Mouse (Mus musculus) megakaryocyte, embryonic 14.5 days (primary cell): ENCODE measurements around the gene Tdrd1. TPM values are rescaled to one million over a fixed set of nuclear protein-coding genes. Genes with fewer than 3 reads are reported as not detected.
A peak's percentile ranks its signal among the peaks of the same experiment; 100 is the strongest.

Experiments
- H3K27me3 ChIP-seq: replicated peaks from 2 replicates; pipeline ENCODE3; 2012; ENCODE audit warnings: inconsistent platforms
- H3K36me3 ChIP-seq: replicated peaks from 2 replicates; pipeline ENCODE3; 2012; ENCODE audit warnings: low read length, inconsistent platforms, mixed read lengths
- H3K4me1 ChIP-seq: 2 replicates; pipeline ENCODE4 v1.6.1; 2012; ENCODE audit warnings: inconsistent platforms
- H3K4me3 ChIP-seq: replicated peaks from 2 replicates; pipeline ENCODE3; 2012; ENCODE audit warnings: moderate library complexity, mild to moderate bottlenecking, inconsistent platforms
- H3K9me3 ChIP-seq: 2 replicates; pipeline ENCODE4 v1.6.1; 2012; ENCODE audit warnings: inconsistent platforms
- FLI1 ChIP-seq: IDR thresholded peaks from 2 replicates; pipeline ENCODE4 v1.6.1; 2012; ENCODE audit warnings: low read length, inconsistent platforms, mixed read lengths
- GATA1 ChIP-seq: IDR thresholded peaks from 3 replicates; pipeline ENCODE4 v1.6.1; 2012; ENCODE audit warnings: mixed read lengths, low read length, inconsistent platforms, borderline replicate concordance
- polyA plus RNA-seq: library from polyadenylated mRNA; stranded (reverse); fragments of >175 nt; gene quantifications from 2 replicates; pipeline ENCODE4 v1.2.3, GENCODE M21; 2012; ENCODE audit warnings: low replicate concordance; ENCODE audit not compliant: insufficient read depth

The Tdrd1 gene
- polyA plus RNA-seq, 1 experiment, result not detected

- peaks cover 36% of the 10 kb centered on the region for H3K4me1 ChIP-seq
- H3K4me3 ChIP-seq, result peak overlapping the region; percentile 98
- peaks cover 11% of the 10 kb centered on the region for H3K9me3 ChIP-seq
- TF ChIP-seq GATA1 (no peak), FLI1 (no peak)
- H3K27me3 ChIP-seq, result peaks cover 29% of the 10 kb centered on the region
- no peaks in the 10 kb centered on the region for H3K36me3 ChIP-seq
Measured at GRCm38 (mm10) chr19:56822448-56822836, 3.6 kb upstream of the Tdrd1 start.

GRCm38 (mm10) chr19:56828305-56828704 is 2.3 kb downstream of the Tdrd1 start:
- peaks cover 11% of the 10 kb centered on the region for H3K9me3 ChIP-seq
- H3K36me3 ChIP-seq, result no peaks in the 10 kb centered on the region
- no peak for TF ChIP-seq GATA1
- no peak for TF ChIP-seq FLI1
- H3K27me3 ChIP-seq, result peaks cover 56% of the 10 kb centered on the region
- H3K4me3 ChIP-seq, result no peak overlapping the region
- no peaks in the 10 kb centered on the region for H3K4me1 ChIP-seq

DNA sequence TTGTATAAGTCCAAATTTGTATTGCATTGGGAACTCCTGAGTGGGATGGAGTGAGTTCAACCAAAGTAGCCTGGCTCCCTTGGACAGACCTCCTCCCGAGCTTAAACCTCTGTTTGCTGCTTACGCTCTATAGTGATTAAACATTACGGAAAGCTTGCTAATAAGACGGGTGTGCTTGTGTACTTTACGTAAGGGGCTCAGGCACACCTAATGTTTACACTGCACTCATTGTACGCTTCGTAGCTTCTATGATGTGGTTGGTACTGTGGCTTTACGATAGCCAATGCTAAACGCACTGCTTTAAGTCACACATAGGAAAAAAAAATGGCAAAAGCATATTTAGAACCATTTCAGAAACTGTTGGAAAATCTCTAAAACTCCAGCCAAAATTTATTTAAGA is 3.3 kb downstream of the Tdrd1 start:
- TF ChIP-seq GATA1 (no peak), FLI1 (no peak)
- no peaks in the 10 kb centered on the region for H3K4me1 ChIP-seq
- peaks cover 56% of the 10 kb centered on the region for H3K27me3 ChIP-seq
- H3K36me3 ChIP-seq, result no peaks in the 10 kb centered on the region
- H3K9me3 ChIP-seq, result peaks cover 11% of the 10 kb centered on the region
- H3K4me3 ChIP-seq, result no peak overlapping the region

- TF ChIP-seq GATA1, result no peak
- TF ChIP-seq FLI1, result no peak
- Histone ChIP-seq H3K4me3 (no peak overlapping the region), H3K36me3 (no peaks in the 10 kb centered on the region), H3K4me1 (no peaks in the 10 kb centered on the region), H3K9me3 (peaks cover 11% of the 10 kb centered on the region), H3K27me3 (peaks cover 56% of the 10 kb centered on the region)
Measured at GRCm38 (mm10) chr19:56830163-56830562, 4.2 kb downstream of the Tdrd1 start.

GRCm38 (mm10) chr19:56835340-56835739 is 9.3 kb downstream of the Tdrd1 start:
- H3K9me3 ChIP-seq, result no peaks in the 10 kb centered on the region
- peaks cover 37% of the 10 kb centered on the region for H3K27me3 ChIP-seq
- no peak for TF ChIP-seq FLI1
- no peaks in the 10 kb centered on the region for H3K4me1 ChIP-seq
- H3K4me3 ChIP-seq, result no peak overlapping the region
- H3K36me3 ChIP-seq, result no peaks in the 10 kb centered on the region

- Histone ChIP-seq H3K27me3 (peaks cover 32% of the 10 kb centered on the region), H3K4me1 (no peaks in the 10 kb centered on the region), H3K36me3 (no peaks in the 10 kb centered on the region), H3K9me3 (no peaks in the 10 kb centered on the region), H3K4me3 (no peak overlapping the region)
- TF ChIP-seq FLI1 (no peak), GATA1 (no peak)
Measured at GRCm38 (mm10) chr19:56838942-56839706, 13.1 kb downstream of the Tdrd1 start.

DNA sequence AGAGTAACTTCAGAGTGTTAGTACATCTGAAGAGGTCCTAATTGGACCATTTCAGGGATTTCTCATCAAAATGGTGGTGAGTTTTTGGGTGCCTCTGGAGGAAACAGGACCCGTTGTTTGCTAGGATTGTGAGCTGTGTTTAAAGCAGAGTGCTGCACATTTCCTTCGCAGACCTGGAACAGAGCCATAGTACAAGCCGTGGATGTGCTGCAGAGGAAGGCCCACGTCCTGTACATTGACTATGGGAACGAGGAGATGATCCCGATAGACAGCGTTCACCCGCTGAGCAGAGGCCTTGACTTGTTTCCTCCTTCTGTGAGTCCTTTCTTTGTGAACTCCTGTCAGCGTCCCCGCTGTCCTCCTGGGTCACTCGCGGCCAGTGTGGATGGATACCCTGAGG is 17.0 kb downstream of the Tdrd1 start:
- Histone ChIP-seq H3K36me3 (no peaks in the 10 kb centered on the region), H3K27me3 (peaks cover 42% of the 10 kb centered on the region), H3K9me3 (peaks cover 11% of the 10 kb centered on the region), H3K4me1 (no peaks in the 10 kb centered on the region), H3K4me3 (no peak overlapping the region)
- TF ChIP-seq FLI1 (no peak), GATA1 (no peak)

DNA sequence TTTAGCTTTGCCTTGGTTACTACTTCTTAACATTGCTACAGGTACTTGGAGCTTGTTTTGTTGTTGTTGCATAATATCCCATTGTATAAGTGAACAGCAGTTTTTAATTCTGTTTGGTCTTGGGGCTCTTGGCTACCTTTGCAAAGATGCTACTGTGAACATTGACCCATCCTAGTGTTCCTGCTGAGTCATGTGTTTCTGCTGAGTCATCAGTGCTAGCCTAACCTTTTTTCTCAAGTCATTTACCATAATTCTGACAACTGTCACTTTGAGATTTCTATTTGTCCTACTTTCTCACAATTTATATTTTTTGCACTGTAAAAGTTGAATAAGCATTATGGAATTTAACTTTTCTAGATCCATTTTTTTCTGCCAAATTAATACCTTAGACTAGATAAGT is 26.6 kb downstream of the Tdrd1 start:
- TF ChIP-seq FLI1 (no peak), GATA1 (no peak)
- 0 out of 2 replicates have a peak, but pooled peaks cover 9% of the 10 kb centered on the region for H3K9me3 ChIP-seq
- H3K27me3 ChIP-seq, result peaks cover 46% of the 10 kb centered on the region
- H3K36me3 ChIP-seq, result no peaks in the 10 kb centered on the region
- H3K4me3 ChIP-seq, result no peak overlapping the region
- H3K4me1 ChIP-seq, result no peaks in the 10 kb centered on the region

DNA sequence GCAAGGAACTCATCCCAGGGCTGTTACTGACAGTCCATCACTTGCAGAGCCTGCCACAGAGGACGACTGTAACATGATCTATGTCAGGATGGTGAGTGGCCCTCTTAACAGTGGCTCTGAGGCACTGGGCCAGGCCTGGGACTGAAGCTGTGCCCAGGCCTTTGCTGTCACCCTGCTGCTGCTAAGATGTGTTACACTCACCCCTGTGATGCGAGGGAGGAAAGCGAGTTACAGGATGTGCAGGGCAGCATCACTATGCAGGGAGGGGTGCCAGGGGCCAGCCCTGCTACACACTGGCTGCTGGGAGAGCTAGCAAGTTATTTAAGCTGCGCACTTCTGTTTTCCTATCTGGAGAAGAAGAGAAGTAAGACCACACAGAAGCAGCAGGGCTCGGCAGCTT is 30.4 kb downstream of the Tdrd1 start:
- Histone ChIP-seq H3K36me3 (no peaks in the 10 kb centered on the region), H3K9me3 (0 out of 2 replicates have a peak, but pooled peaks cover 5% of the 10 kb centered on the region), H3K4me3 (no peak overlapping the region), H3K27me3 (peaks cover 30% of the 10 kb centered on the region), H3K4me1 (no peaks in the 10 kb centered on the region)
- no peak for TF ChIP-seq FLI1
- no peak for TF ChIP-seq GATA1

- Histone ChIP-seq H3K4me3 (no peak overlapping the region), H3K9me3 (no peaks in the 10 kb centered on the region), H3K4me1 (peaks cover 4% of the 10 kb centered on the region; the same call in 1 of the 2 replicates), H3K36me3 (no peaks in the 10 kb centered on the region), H3K27me3 (peaks cover 68% of the 10 kb centered on the region)
- no peak for TF ChIP-seq GATA1
- TF ChIP-seq FLI1, result no peak
Measured at GRCm38 (mm10) chr19:56867701-56868100, 41.7 kb downstream of the Tdrd1 start.
